Mouse (Mus musculus) stomach, postnatal 0 days (tissue): ENCODE measurements around the gene Tfr2.

Experiments
- CTCF ChIP-seq: IDR thresholded peaks from 2 replicates; pipeline ENCODE4 v1.5.1; 2016; ENCODE audit warnings: antibody characterized with exemption, low read depth, mild to moderate bottlenecking, moderate library complexity
- EP300 ChIP-seq: optimal IDR thresholded peaks from 2 replicates; pipeline ENCODE3; 2016; ENCODE audit warnings: antibody characterized with exemption

DNA sequence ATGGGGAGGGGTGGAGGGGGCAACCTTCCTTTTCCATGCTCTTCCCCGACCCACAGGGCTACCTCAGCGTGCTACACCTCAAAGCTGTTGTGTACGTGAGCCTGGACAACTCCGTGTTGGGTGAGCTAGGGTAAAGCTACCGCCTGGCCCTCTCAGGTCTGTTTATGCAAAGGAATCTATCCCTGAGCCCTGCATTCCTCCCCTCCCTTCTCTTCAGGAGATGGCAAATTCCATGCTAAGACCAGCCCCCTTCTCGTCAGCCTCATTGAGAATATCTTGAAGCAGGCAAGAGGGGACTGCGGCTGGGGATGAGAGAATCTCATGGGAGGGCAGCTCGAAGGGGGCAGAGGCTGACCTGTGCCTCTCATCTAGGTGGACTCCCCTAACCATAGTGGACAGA is 13.1 kb downstream of the Tfr2 start:
- TF ChIP-seq CTCF = no peak
- TF ChIP-seq EP300 = no peak
